Mouse (Mus musculus): Measurements from ENCODE around the gene Gm17364.

GRCm38 (mm10) chr13:41321433-41321832, 47.7 kb upstream of the Gm17364 start:
- TF ChIP-seq USF1 (IDR thresholded peaks at IDR 0.05; ENCODE audit: low read depth) (no peak), CEBPB (IDR thresholded peaks at IDR 0.05; ENCODE audit: low read depth) (no peak), CTCF (IDR thresholded peaks at IDR 0.05; ENCODE audit: control insufficient read depth, insufficient read depth, insufficient read length) (no peak), FOSL1 (IDR thresholded peaks at IDR 0.05; ENCODE audit: insufficient read depth, low read length, poor library complexity, severe bottlenecking) (no peak)
